Mouse (Mus musculus): Measurements from ENCODE around the gene Anp32e.
"Not testable (repeated sequence)": the region's sequence is repeated elsewhere in the genome, so short reads cannot be mapped to it uniquely, and the experiment has no call there.

Anp32e gene

GRCm38 (mm10) chr3:95977587-95977986 lies 48.5 kb downstream of the Anp32e start:
- not testable (repeated sequence) for DNase-seq (ENCODE audit: low read depth)

- no peak for DNase-seq (ENCODE audit: low read depth)
Observed at GRCm38 (mm10) chr3:95978265-95978664, 49.2 kb downstream of the Anp32e start.

GRCm38 (mm10) chr3:95980276-95980970 lies 51.4 kb downstream of the Anp32e start:
- no peak for DNase-seq (ENCODE audit: low read depth)

- DNase-seq (ENCODE audit: low read depth) = no peak
Observed at GRCm38 (mm10) chr3:95982129-95982528, 53.1 kb downstream of the Anp32e start.

GRCm38 (mm10) chr3:95985209-95986000 lies 56.4 kb downstream of the Anp32e start:
- no peak for DNase-seq (ENCODE audit: low read depth)

GRCm38 (mm10) chr3:95986001-95986622 lies 57.1 kb downstream of the Anp32e start:
- DNase-seq (ENCODE audit: low read depth) = no peak

- DNase-seq (ENCODE audit: low read depth) = no peak
Observed at GRCm38 (mm10) chr3:95986984-95987383, 57.9 kb downstream of the Anp32e start.

- DNase-seq (ENCODE audit: low read depth) = no peak
Observed at GRCm38 (mm10) chr3:95987386-95988110, 58.5 kb downstream of the Anp32e start.

- DNase-seq (ENCODE audit: low read depth) = no peak
Observed at GRCm38 (mm10) chr3:95988138-95988537, 59.1 kb downstream of the Anp32e start.

GRCm38 (mm10) chr3:95988969-95989368 lies 59.9 kb downstream of the Anp32e start:
- DNase-seq (ENCODE audit: low read depth) = no peak

DNA sequence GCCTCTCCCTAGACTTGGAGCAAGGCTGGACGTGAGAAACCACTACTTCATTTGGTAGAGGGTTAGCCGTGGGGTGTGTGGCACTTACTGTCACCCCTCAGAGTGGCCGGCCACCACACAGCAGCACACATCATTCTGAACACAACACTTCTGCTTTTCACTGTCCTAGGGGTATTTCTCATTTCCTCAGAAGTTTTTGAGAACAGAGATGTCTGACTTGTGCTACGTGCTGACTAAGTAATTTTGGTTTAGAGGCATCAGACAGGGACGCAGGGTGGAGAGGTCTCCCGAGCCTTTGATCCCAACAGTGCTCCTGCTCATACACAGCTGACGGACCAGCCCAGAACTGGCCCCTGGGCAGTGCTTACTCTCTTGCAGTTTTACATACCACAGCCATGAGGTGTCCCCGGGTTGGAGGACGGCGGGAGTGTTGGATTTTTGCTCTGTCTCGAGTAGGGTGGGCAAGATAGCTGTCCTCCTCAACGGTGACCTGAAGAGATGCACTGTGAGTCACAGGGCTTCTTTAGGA lies 61.4 kb downstream of the Anp32e start:
- no peak for DNase-seq (ENCODE audit: low read depth)

- DNase-seq (ENCODE audit: low read depth) = no peak
Observed at GRCm38 (mm10) chr3:95992990-95993603, 64.1 kb downstream of the Anp32e start.

DNA sequence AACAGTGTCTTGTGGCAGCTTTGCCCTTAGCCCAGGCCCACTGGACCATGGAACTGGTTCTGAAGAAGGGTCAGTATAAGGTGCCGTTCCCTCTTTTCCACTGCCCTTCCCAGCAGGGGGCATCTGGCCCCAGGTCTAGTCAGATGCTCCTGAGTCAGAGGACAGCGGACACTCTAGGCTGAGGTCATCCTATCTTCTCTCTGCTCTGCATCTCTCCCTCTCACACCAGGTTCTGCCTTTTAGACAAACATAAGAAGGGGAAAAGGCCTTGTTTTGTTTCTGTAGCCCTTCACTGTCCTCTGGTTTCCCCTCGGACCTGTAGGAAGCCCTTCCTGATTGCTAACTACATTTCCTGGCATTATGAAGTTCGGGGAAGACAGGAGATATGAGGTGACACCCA lies 64.8 kb downstream of the Anp32e start:
- no peak for DNase-seq (ENCODE audit: low read depth)

GRCm38 (mm10) chr3:95994381-95994846 lies 65.4 kb downstream of the Anp32e start:
- DNase-seq (ENCODE audit: low read depth) = no peak

DNA sequence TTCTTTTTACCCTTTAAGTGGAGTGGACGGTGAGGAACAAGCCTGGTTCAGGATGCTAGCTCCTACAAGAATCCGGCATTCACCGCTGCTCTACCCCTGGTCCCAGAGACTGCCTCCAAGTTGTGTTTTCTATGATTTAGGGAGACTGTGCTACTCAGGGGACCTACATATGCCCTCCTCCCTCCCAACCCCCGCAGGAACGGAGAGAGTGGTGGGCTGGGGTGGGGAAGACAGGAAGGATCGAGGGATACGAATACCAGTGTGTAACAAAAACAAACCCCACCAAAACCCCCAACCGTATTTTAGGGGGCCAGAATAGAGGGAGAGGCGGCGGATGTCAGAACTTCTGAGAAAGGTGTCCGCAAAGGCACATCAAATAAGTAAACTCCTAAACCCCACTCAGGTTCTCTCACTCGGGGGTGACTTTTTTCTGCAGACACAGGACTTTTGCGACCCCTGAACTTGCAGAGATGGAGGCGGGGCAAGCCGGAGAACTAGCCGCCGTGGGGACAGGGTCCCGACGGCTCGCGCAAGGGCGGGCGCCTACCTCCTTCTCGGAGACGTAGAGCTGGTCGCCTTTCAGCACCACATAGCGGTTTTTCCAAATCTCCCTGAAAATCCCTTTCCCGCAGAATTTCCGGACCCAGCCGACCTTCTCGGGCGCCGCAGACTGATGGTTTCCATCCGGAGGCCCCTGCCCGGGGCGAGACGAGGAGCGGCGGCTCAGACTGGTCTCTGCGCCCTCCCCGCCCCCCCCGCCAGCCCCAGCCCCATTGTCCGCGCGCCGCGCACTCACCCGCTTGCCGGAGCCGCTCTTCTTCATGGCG lies 66.1 kb downstream of the Anp32e start:
- DNase-seq (ENCODE audit: low read depth) = no peak

GRCm38 (mm10) chr3:95995802-95996428 lies 66.9 kb downstream of the Anp32e start, which contains the start of gene Plekho1:
Plekho1 (minus strand) TSS chr3:95996001.
- DNase-seq (ENCODE audit: low read depth) = no peak

- DNase-seq (ENCODE audit: low read depth) = no peak
Observed at GRCm38 (mm10) chr3:95996451-95997073, 67.5 kb downstream of the Anp32e start.
